Mouse (Mus musculus): Measurements from ENCODE around the gene Sema3a. TPM values are rescaled to one million over a fixed set of nuclear protein-coding genes. Genes with fewer than 3 reads are reported as not detected.

Gene Sema3a
- polyA plus RNA-seq (2012; rRNA removed), result 7.2 and 7.8 TPM in 2 replicates

GRCm38 (mm10) chr5:13125241-13125692 lies at the start of gene Sema3a:
TSS of gene Sema3a (plus strand) at chr5:13125414.
- Histone ChIP-seq H3K4me3 (replicated peaks; ENCODE audit: insufficient read depth, low read depth, low read length) (no peak within 1 kb of the TSS), H3K27me3 (ENCODE audit: control insufficient read depth, insufficient read depth, low read length) (no peaks in the 10 kb centered on the region), H3K27ac (ENCODE audit: insufficient read depth, low read length) (no peak within 1 kb of the TSS), H3K4me1 (ENCODE audit: control insufficient read depth, insufficient read depth, low read length) (no peaks in the 10 kb centered on the region)
- no peak for DNase-seq
- 65% methylated on average over 13 of the region's 13 CpGs for WGBS
- TF ChIP-seq CTCF (IDR thresholded peaks at IDR 0.05; ENCODE audit: borderline replicate concordance, insufficient read depth, low read depth, low read length) (no peak), POLR2A (IDR thresholded peaks at IDR 0.05; ENCODE audit: borderline replicate concordance, insufficient read depth, low read length) (no peak)

DNA sequence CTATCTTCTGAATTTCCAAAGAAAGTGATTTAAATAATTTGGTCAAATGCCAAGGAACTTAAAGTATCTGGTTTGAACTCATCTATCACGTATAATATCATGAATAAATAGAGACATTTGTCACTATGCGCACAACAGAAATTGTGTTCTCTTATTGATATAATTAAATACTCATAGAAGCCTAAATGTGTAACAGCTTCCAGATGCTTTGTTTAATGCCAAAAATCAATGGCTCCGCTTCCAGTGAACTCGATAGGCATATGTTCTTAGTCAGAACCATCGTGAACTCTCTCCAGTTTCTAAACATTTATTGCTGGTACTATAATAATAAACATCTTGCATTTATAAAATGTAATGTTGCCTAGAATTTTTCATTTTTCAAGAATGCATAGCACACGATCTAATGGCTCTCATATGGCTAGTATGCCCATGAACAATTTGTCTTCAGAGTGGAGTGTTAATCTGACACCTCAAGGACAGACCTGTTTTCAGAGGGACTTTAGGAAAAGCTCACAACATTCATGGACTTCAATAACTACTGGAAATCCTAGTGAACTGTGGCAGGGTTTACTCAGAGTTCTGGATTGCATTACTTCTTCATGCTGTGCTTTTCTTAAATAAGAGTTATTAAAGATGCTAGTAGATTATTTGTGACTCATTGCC lies 40.3 kb upstream of the Sema3a start:
- TF ChIP-seq POLR2A (IDR thresholded peaks at IDR 0.05; ENCODE audit: borderline replicate concordance, insufficient read depth, low read length) (no peak), CTCF (IDR thresholded peaks at IDR 0.05; ENCODE audit: borderline replicate concordance, insufficient read depth, low read depth, low read length) (no peak)
- Histone ChIP-seq H3K4me3 (replicated peaks; ENCODE audit: insufficient read depth, low read depth, low read length) (no peak overlapping the region), H3K27ac (ENCODE audit: insufficient read depth, low read length) (no peak overlapping the region), H3K27me3 (ENCODE audit: control insufficient read depth, insufficient read depth, low read length) (no peaks in the 10 kb centered on the region), H3K4me1 (ENCODE audit: control insufficient read depth, insufficient read depth, low read length) (no peaks in the 10 kb centered on the region)
- WGBS, result 77% methylated on average over 6 of the region's 6 CpGs
- no peak for DNase-seq

DNA sequence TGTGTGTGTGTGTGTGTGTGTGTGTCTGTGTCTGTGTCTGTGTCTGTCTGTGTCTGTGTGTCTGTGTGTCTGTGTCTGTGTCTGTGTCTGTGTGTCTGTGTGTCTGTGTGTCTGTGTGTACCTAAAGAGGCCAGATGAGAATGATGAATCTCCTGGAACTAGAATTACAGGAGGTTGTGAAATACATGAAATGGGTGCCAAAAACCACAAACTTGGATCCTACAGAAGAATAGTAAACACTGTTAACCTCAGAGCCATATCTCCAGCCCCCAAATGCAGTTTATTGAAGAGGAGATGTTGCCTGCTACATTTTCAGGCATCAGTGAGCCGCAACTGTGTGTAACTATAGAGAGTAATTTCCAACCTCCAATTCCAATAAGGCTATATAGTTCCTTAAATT lies 34.8 kb upstream of the Sema3a start:
- 98% methylated on average over 1 of the region's 1 CpGs for WGBS
- TF ChIP-seq POLR2A (IDR thresholded peaks at IDR 0.05; ENCODE audit: borderline replicate concordance, insufficient read depth, low read length) (no peak), CTCF (IDR thresholded peaks at IDR 0.05; ENCODE audit: borderline replicate concordance, insufficient read depth, low read depth, low read length) (no peak)
- DNase-seq, result no peak
- H3K27ac ChIP-seq (ENCODE audit: insufficient read depth, low read length), result no peak overlapping the region
- no peak overlapping the region for H3K4me3 ChIP-seq (replicated peaks; ENCODE audit: insufficient read depth, low read depth, low read length)
- H3K4me1 ChIP-seq (ENCODE audit: control insufficient read depth, insufficient read depth, low read length), result no peaks in the 10 kb centered on the region
- no peaks in the 10 kb centered on the region for H3K27me3 ChIP-seq (ENCODE audit: control insufficient read depth, insufficient read depth, low read length)

DNA sequence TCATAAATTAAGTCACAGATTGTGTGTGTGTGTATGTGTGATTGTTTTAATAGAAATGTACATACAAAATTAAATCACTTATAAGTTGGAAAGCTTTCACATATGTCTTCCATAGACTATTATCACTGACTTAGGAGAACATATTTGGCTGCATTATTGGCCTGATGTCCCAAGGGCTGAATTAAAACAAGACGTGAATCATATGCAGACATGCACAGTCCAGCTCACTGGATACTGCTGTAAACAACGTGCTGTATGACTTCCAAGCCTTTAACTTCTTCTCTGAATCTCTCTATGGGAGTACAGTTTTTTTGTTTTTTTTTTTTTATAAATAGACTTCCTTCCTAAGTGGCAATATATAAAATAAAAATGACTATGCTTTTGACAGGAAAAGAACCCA lies 15.7 kb upstream of the Sema3a start:
- DNase-seq, result no peak
- H3K27ac ChIP-seq (ENCODE audit: insufficient read depth, low read length), result no peak overlapping the region
- H3K4me3 ChIP-seq (replicated peaks; ENCODE audit: insufficient read depth, low read depth, low read length), result no peak overlapping the region
- WGBS, result 23% methylated on average over 2 of the region's 2 CpGs
- no peaks in the 10 kb centered on the region for H3K4me1 ChIP-seq (ENCODE audit: control insufficient read depth, insufficient read depth, low read length)
- TF ChIP-seq CTCF (IDR thresholded peaks at IDR 0.05; ENCODE audit: borderline replicate concordance, insufficient read depth, low read depth, low read length) (no peak), POLR2A (IDR thresholded peaks at IDR 0.05; ENCODE audit: borderline replicate concordance, insufficient read depth, low read length) (no peak)
- no peaks in the 10 kb centered on the region for H3K27me3 ChIP-seq (ENCODE audit: control insufficient read depth, insufficient read depth, low read length)

- no peaks in the 10 kb centered on the region for H3K27me3 ChIP-seq (ENCODE audit: control insufficient read depth, insufficient read depth, low read length)
- no peaks in the 10 kb centered on the region for H3K4me1 ChIP-seq (ENCODE audit: control insufficient read depth, insufficient read depth, low read length)
- WGBS, result 31% methylated on average over 8 of the region's 8 CpGs
- no peak overlapping the region for H3K4me3 ChIP-seq (replicated peaks; ENCODE audit: insufficient read depth, low read depth, low read length)
- DNase-seq, result no peak
- TF ChIP-seq CTCF (IDR thresholded peaks at IDR 0.05; ENCODE audit: borderline replicate concordance, insufficient read depth, low read depth, low read length) (no peak), POLR2A (IDR thresholded peaks at IDR 0.05; ENCODE audit: borderline replicate concordance, insufficient read depth, low read length) (no peak)
- H3K27ac ChIP-seq (ENCODE audit: insufficient read depth, low read length), result no peak overlapping the region
Measured at GRCm38 (mm10) chr5:13117236-13117635, 8.0 kb upstream of the Sema3a start.

DNA sequence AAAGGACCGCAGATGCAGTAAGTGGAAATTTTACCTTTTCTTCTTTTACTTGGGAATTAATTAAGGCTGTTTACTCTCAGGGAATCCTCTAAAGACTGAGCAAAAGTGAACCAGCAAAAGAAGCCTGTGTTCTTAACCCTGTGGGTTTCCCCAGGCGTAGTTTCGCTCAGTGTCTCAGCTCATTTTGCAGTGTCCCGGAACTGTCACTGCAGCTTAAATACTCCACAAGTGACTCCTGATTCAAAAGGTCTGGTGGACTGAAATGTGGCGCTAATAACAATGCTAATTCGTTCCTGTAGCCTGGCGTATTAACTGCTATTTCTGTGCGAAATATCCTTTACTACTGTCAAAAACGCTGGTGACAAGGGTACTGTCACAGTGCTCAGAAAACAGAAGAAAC lies 543 bp downstream of the Sema3a start:
- WGBS, result 82% methylated on average over 9 of the region's 9 CpGs
- no peak for DNase-seq
- TF ChIP-seq POLR2A (IDR thresholded peaks at IDR 0.05; ENCODE audit: borderline replicate concordance, insufficient read depth, low read length), result no peak
- TF ChIP-seq CTCF (IDR thresholded peaks at IDR 0.05; ENCODE audit: borderline replicate concordance, insufficient read depth, low read depth, low read length), result no peak
- Histone ChIP-seq H3K27me3 (ENCODE audit: control insufficient read depth, insufficient read depth, low read length) (no peaks in the 10 kb centered on the region), H3K4me3 (replicated peaks; ENCODE audit: insufficient read depth, low read depth, low read length) (no peak overlapping the region), H3K27ac (ENCODE audit: insufficient read depth, low read length) (no peak overlapping the region), H3K4me1 (ENCODE audit: control insufficient read depth, insufficient read depth, low read length) (no peaks in the 10 kb centered on the region)

DNA sequence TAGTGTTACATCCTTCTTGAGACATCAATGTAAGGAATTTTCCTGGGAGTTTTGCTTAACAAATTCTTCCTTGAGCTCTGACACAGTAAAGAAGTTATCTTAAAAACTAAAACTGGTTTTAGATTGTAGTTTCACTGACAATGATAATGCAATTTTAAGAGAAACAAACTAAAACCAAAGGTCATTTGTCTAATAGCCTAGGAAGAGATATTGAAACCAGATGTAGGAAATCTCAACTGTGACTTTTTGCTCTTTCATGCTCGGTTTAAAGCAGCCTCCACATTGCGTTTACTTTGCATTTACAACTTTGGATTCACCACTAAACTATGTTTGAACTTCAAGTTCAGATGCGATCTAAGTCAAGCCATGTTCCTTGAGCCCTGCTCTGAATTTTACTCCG lies 982 bp downstream of the Sema3a start:
- H3K27me3 ChIP-seq (ENCODE audit: control insufficient read depth, insufficient read depth, low read length), result no peaks in the 10 kb centered on the region
- H3K4me1 ChIP-seq (ENCODE audit: control insufficient read depth, insufficient read depth, low read length), result no peaks in the 10 kb centered on the region
- no peak overlapping the region for H3K4me3 ChIP-seq (replicated peaks; ENCODE audit: insufficient read depth, low read depth, low read length)
- no peak for DNase-seq
- H3K27ac ChIP-seq (ENCODE audit: insufficient read depth, low read length), result no peak overlapping the region
- 87% methylated on average over 4 of the region's 4 CpGs for WGBS
- TF ChIP-seq CTCF (IDR thresholded peaks at IDR 0.05; ENCODE audit: borderline replicate concordance, insufficient read depth, low read depth, low read length) (no peak), POLR2A (IDR thresholded peaks at IDR 0.05; ENCODE audit: borderline replicate concordance, insufficient read depth, low read length) (no peak)

- no peak for DNase-seq
- Histone ChIP-seq H3K27me3 (ENCODE audit: control insufficient read depth, insufficient read depth, low read length) (no peaks in the 10 kb centered on the region), H3K27ac (ENCODE audit: insufficient read depth, low read length) (no peak overlapping the region), H3K4me3 (replicated peaks; ENCODE audit: insufficient read depth, low read depth, low read length) (no peak overlapping the region), H3K4me1 (ENCODE audit: control insufficient read depth, insufficient read depth, low read length) (no peaks in the 10 kb centered on the region)
- TF ChIP-seq CTCF (IDR thresholded peaks at IDR 0.05; ENCODE audit: borderline replicate concordance, insufficient read depth, low read depth, low read length) (no peak), POLR2A (IDR thresholded peaks at IDR 0.05; ENCODE audit: borderline replicate concordance, insufficient read depth, low read length) (no peak)
- 68% methylated on average over 3 of the region's 3 CpGs for WGBS
Measured at GRCm38 (mm10) chr5:13127121-13127520, 1.9 kb downstream of the Sema3a start.

Data from cerebellum, adult 2 months (tissue).